Mouse (Mus musculus): ENCODE measurements around the gene Vmn2r56. TPM values are rescaled to one million over a fixed set of nuclear protein-coding genes. Genes with fewer than 3 reads are reported as not detected.
"Not testable (repeated sequence)": the region's sequence is repeated elsewhere in the genome, so short reads cannot be mapped to it uniquely, and the experiment has no call there.

The Vmn2r56 gene
- total RNA-seq (2015; ENCODE audit: low replicate concordance) (not detected in 2 replicates), total RNA-seq (2017; ENCODE audit: low replicate concordance) (not detected in 2 replicates)

DNA sequence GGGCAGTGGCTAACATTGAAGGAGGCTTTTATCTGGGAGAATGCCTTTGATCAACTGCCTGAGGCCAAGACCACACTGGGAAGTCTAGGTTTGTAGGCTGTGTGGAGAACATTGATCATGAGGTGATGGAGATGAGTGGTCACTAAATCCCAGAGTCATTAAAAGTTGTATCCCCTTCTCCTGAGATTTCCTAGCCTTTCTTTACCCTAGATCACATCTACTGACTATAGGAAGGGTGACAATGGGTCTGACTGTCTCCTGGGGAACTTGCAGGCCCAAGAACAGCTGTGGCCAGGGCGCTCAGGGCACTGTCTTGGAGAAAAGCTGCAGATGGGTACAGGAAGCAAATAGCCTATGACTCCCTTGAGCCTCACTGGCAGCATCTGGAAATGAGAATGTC, at the start of gene Vmn2r56:
Vmn2r56 (minus strand) TSS at position 101 of the 400 bp plus-strand sequence.
- ATAC-seq (replicated peaks; ENCODE audit: low FRiP score, poor library complexity, severe bottlenecking), result no peak

DNA sequence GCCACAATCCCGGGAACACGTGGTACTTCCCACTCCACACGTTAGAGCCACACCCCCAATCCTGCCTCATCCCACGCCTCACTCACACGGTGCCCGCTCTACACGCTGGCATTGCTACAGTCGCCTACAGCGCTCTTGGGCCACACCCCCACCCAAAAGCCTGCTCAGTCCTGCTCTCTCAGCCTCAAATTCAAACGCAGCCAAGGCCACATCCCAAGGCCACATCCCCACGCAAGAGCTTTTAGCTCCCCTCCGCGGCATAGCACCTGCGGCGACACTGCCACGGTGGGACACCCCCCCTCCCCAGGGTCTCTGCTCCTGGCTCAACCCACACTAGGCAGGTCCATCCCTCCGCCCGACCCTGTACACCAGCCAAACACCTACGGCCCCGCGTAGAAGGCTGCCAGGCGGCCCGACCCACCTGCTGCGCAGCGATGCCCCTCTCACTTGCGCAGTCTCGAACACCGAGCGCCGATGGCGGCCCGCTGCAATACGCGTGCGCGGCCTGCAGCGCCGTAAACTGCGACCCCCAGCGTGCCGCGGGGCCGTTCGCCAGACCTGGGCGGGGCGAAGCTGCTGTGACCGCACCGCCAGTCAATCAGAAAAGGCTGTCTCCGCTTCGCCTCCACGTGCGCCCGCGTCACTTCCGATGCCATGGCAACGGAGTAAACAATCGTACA, 45.5 kb upstream of the Vmn2r56 start:
- ATAC-seq (replicated peaks; ENCODE audit: low FRiP score, poor library complexity, severe bottlenecking), result no peak

DNA sequence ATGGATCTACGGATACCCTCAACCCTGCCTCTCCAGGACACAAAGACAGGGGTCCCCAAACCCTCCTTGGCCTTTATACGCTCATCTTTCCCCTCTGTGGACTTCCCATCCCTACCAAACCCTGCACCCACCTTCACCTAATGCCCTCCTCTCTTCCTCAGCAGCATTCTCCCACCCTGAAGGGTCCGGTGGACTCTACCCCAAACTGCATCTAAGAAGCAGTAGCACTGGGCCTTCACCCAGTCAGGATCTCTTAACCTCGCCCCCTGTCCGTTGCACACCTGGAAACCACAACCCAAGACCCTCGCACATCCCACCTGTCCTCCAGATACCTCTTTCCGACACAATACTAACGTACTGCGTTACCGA, 45.0 kb upstream of the Vmn2r56 start:
- ATAC-seq (replicated peaks; ENCODE audit: low FRiP score, poor library complexity, severe bottlenecking), result no peak

DNA sequence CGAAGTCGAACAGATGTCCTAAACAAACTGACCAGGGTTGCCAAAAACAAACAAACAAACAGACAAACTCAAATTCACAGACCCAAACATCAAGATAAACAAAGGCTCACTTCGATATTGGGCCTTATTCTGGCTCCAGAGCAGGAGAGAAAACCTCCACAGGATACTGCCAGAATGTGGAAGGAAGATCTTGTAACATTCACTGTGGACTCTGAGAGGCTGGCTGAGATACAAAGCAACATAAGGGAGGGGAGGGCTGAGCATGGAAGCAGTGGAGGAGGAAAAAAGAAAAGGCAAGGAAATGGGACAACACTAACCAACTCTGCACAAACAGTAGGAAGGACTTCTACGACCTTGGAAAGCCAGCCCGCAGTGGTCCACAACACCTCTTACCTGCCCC, 44.3 kb upstream of the Vmn2r56 start:
- ATAC-seq (replicated peaks; ENCODE audit: low FRiP score, poor library complexity, severe bottlenecking), result no peak

DNA sequence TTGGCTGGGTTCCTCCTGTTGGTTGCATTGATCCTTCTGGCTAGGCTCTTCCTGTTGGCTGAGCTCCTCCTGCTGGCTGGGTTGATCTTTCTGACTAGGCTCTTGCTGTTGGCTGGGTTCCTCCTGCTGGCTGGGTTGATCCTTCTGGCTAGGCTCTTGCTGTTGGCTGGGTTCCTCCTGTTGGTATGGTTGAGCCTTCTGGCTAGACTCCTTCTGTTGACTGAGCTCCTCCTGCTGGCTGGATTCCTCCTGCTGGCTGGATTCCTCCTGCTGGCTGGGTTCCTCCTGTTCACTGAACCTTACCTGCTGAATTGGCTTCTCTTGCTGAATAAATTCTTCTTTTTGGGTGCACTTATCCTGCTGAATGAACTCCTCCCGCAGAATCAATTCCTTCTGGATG, 39.8 kb upstream of the Vmn2r56 start:
- ATAC-seq (replicated peaks; ENCODE audit: low FRiP score, poor library complexity, severe bottlenecking), result no peak

DNA sequence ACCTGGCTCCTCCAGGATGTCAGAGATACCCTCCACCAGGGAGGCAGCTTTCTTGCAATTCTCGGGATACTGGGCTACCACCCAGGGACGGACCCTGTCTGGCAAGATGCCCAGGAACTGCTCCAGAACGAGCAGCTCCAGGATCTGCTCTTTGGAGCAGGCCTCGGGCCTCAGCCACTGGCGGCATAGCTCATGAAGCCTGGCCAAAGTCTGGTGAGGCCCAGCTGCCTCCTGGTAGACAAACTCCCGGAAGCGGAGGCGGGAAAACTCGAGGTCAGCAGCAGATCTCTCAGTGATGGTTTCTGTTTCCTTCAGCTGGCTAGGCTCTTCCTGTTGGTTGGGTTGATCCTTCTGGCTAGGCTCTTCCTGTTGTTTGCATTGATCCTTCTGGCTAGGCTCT, 39.3 kb upstream of the Vmn2r56 start:
- ATAC-seq (replicated peaks; ENCODE audit: low FRiP score, poor library complexity, severe bottlenecking), result no peak

DNA sequence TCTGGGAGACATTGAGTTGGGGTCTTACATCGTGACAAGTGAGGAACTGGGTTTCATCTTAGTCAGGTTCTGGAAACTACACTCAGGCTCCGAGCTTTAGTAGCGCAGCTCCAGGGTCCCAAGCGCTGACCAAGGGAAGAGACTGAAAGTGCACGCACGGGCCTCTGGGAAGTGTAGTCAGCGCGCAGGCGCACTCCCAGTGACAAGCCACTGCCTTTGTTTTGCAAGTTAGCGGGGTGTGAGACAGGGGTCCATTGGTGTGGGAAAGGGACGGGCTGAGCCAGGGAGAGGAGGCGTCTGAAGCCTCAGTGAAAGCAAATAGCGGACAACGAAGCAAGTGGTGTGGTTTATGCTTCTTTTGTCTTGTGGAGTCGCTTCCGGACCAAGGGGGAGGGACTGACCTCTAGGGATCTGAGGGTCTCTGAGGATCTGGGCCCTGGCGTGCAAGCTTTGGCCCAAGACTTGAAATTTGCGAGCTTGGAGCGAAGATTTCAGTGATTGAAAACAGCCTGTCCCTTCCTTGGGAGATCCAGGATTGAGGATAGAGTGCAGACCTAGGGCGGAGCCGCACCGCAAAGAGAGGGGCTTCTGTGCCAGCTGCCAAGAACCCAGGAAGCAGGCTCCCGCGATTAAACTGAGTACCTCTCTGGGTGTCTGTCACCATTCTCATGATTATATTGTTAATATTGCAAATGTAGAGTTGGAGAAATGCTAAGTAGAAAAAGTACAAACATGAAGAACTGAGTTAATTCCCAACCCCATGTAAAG, 14.8 kb upstream of the Vmn2r56 start:
- ATAC-seq (replicated peaks; ENCODE audit: low FRiP score, poor library complexity, severe bottlenecking), result no peak

DNA sequence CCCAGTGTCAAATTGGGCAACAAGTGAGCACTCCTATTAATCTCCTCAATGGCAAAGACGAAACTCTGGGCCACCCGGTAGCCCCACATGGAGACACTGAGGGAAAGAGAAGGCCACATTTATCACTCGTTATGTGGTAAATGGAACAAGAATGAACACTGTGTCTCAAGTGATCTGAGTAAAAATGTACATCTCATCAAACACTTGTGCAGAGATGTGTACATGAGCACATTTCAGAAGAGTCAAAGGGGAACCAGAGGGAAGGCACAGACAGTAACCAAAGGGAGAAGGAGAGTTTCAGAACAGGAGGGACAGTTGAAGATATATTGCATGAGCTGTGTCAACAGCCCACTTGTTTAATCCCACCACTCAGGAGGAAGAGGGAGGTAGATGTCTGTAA, 49.9 kb downstream of the Vmn2r56 start, which contains the start of gene Vmn2r55:
Vmn2r55 (minus strand) TSS at position 101 of the 400 bp plus-strand sequence.
- not testable (repeated sequence) for ATAC-seq (replicated peaks; ENCODE audit: low FRiP score, poor library complexity, severe bottlenecking)

DNA sequence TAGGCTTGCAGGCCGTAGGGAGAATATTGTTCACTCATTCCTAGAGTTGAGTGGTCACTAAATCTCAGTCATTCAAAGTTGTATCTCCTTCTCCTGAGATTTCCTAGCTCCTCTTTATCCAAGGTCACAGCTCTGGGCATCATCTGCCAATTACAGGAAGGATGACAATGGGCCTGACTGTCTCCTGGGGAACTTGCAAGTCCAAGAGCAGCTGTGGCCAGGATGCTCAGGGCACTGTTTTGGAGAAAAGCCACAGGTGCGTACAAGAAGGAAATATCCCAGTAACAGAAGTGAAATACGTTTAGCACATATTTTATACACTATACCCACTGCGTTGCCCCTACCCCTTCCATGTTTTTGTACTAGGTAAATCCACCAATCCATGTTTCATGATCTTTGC, 94.6 kb downstream of the Vmn2r56 start, which contains the start of gene Vmn2r54:
Vmn2r54 (minus strand) TSS at position 101 of the 400 bp plus-strand sequence.
- ATAC-seq (replicated peaks; ENCODE audit: low FRiP score, poor library complexity, severe bottlenecking), result not testable (repeated sequence)

Other genes with a start within 250 kb of the Vmn2r56 start
- gene 2900092C05Rik, start 222.5 kb downstream of the Vmn2r56 start, total RNA-seq (2015; ENCODE audit: low replicate concordance), result not detected in 2 replicates
- not detected in 2 replicates for gene 2900092C05Rik, start 222.5 kb downstream of the Vmn2r56 start, total RNA-seq (2017; ENCODE audit: low replicate concordance)
- under 0.01 TPM in 1 of 2 replicates, not detected in the other for gene Vmn2r53, start 126.2 kb downstream of the Vmn2r56 start, total RNA-seq (2015; ENCODE audit: low replicate concordance)
- gene Vmn2r53, start 126.2 kb downstream of the Vmn2r56 start, total RNA-seq (2017; ENCODE audit: low replicate concordance), result under 0.01 TPM in 2 replicates
- not detected in 2 replicates for gene Vmn2r54, start 94.7 kb downstream of the Vmn2r56 start, total RNA-seq (2015; ENCODE audit: low replicate concordance)
- not detected in 2 replicates for gene Vmn2r54, start 94.7 kb downstream of the Vmn2r56 start, total RNA-seq (2017; ENCODE audit: low replicate concordance)
- gene Vmn2r55, start 50.0 kb downstream of the Vmn2r56 start, total RNA-seq (2015; ENCODE audit: low replicate concordance), result not detected in 2 replicates
- gene Vmn2r55, start 50.0 kb downstream of the Vmn2r56 start, total RNA-seq (2017; ENCODE audit: low replicate concordance), result not detected in 2 replicates
- not detected in 2 replicates for gene Zscan18, start 68.6 kb upstream of the Vmn2r56 start, total RNA-seq (2015; ENCODE audit: low replicate concordance)
- not detected in 2 replicates for gene Zscan18, start 68.6 kb upstream of the Vmn2r56 start, total RNA-seq (2017; ENCODE audit: low replicate concordance)
- 6.5 and 15.5 TPM in 2 replicates for gene Zfp329, start 83.9 kb upstream of the Vmn2r56 start, total RNA-seq (2015; ENCODE audit: low replicate concordance)
- 3.1 and 4.5 TPM in 2 replicates for gene Zfp329, start 83.9 kb upstream of the Vmn2r56 start, total RNA-seq (2017; ENCODE audit: low replicate concordance)
- 14.3 and 14.4 TPM in 2 replicates for gene Zfp110, start 99.8 kb upstream of the Vmn2r56 start, total RNA-seq (2015; ENCODE audit: low replicate concordance)
- 16.6 and 20.9 TPM in 2 replicates for gene Zfp110, start 99.8 kb upstream of the Vmn2r56 start, total RNA-seq (2017; ENCODE audit: low replicate concordance)
- gene Zfp128, start 146.2 kb upstream of the Vmn2r56 start, total RNA-seq (2015; ENCODE audit: low replicate concordance), result 0.72 and 0.84 TPM in 2 replicates
- 1.0 and 1.9 TPM in 2 replicates for gene Zfp128, start 146.2 kb upstream of the Vmn2r56 start, total RNA-seq (2017; ENCODE audit: low replicate concordance)
- gene Zscan22, start 162.8 kb upstream of the Vmn2r56 start, total RNA-seq (2015; ENCODE audit: low replicate concordance), result 0.72 and 10.5 TPM in 2 replicates
- 1.4 TPM in 1 of 2 replicates, not detected in the other for gene Zscan22, start 162.8 kb upstream of the Vmn2r56 start, total RNA-seq (2017; ENCODE audit: low replicate concordance)
- gene Rps5, start 187.3 kb upstream of the Vmn2r56 start, total RNA-seq (2015; ENCODE audit: low replicate concordance), result 579 and 738 TPM in 2 replicates
- gene Rps5, start 187.3 kb upstream of the Vmn2r56 start, total RNA-seq (2017; ENCODE audit: low replicate concordance), result 178 and 253 TPM in 2 replicates
- gene Rnf225, start 192.4 kb upstream of the Vmn2r56 start, total RNA-seq (2015; ENCODE audit: low replicate concordance), result 0.42 TPM in 1 of 2 replicates, not detected in the other
- gene Rnf225, start 192.4 kb upstream of the Vmn2r56 start, total RNA-seq (2017; ENCODE audit: low replicate concordance), result 0.51 TPM in 1 of 2 replicates, not detected in the other
- 0.42 and 0.72 TPM in 2 replicates for gene Zfp324, start 230.8 kb upstream of the Vmn2r56 start, total RNA-seq (2015; ENCODE audit: low replicate concordance)
- gene Zfp324, start 230.8 kb upstream of the Vmn2r56 start, total RNA-seq (2017; ENCODE audit: low replicate concordance), result 1.4 and 1.7 TPM in 2 replicates
- gene Zfp446, start 242.8 kb upstream of the Vmn2r56 start, total RNA-seq (2015; ENCODE audit: low replicate concordance), result 0.72 and 5.9 TPM in 2 replicates
- 0.39 and 0.68 TPM in 2 replicates for gene Zfp446, start 242.8 kb upstream of the Vmn2r56 start, total RNA-seq (2017; ENCODE audit: low replicate concordance)